Mouse (Mus musculus): Measurements from ENCODE around the gene Gm20489. TPM values are rescaled to one million over a fixed set of nuclear protein-coding genes. Genes with fewer than 3 reads are reported as not detected.

Gm20489 gene
- polyA plus RNA-seq, 1 experiment = not detected

DNA sequence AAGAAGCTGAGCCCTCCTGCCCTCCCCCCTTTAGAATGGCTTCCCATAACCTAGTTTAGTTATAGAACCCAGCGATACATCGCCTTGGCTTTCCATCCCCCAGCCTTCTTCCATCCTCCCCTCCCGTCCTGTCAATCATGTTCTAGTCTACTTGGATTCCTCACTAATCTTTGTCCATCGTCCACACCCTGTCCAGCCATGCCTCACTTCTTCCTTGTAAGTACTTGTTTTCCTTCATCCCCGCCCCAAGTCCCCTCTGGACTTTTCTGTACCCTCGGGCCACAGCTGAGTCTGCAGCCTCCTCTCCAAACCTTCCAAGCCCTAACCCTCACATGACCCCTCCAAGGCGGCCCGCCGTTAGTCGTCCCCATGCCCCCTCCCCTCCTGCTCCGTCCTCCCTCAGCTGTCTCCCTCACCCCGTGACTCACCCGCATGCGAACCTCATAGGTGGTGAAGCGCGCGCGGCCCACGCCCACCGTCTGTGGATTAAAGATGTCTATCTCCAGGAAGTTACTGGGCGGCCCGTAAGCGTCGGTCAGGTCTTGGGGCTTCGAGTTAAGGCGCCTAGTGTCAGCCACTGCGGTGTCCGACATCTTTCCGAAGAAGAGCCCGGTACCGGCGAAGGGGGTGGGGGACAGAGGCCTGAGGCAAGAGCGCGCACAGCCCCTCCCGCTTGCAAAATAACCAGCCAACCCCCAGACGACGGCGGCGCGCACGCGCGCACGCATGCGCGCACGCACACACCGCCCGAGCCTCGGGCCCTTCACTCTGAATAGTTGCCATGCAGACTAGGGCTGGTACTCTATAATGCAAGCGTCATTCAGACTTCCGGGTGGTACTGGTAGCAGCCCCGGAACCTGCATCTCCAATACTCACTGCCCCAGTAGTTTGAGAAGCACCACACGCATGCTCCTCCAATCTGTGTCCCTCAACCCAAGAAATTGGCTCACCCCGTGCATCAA lies 46.7 kb downstream of the Gm20489 start, which contains the start of gene Snx12:
Gene Snx12, minus strand, starts transcription at position 730 of the 962 bp plus-strand sequence.
- peak within 1 kb of the TSS; percentile 68 for H3K4me3 ChIP-seq (ENCODE audit: insufficient read depth, low read length)
- TF ChIP-seq POLR2A (IDR thresholded peaks at IDR 0.05; ENCODE audit: extremely low read depth, insufficient read depth, low read length) = peak; percentile 75; the same call in 1 of the 2 replicates
- TF ChIP-seq CTCF (IDR thresholded peaks at IDR 0.05; ENCODE audit: extremely low read depth, insufficient read depth, low read length) = no peak
- H3K4me1 ChIP-seq (ENCODE audit: control insufficient read depth, insufficient read depth, low read length) = no peaks in the 10 kb centered on the region
- H3K27ac ChIP-seq (ENCODE audit: insufficient read depth, low read length) = peak within 1 kb of the TSS; percentile 44; the same call in 1 of the 2 replicates

Other genes starting within 250 kb of the Gm20489 start
- 0.08 and 0.17 TPM in 2 replicates for gene Tex11, start 209.4 kb downstream of the Gm20489 start, polyA plus RNA-seq (2012; rRNA removed)
- gene Slc7a3, start 183.0 kb downstream of the Gm20489 start, polyA plus RNA-seq (2012; rRNA removed) = 8.6 and 9.3 TPM in 2 replicates
- 31.5 and 33.1 TPM in 2 replicates for gene Snx12, start 46.5 kb downstream of the Gm20489 start, polyA plus RNA-seq (2012; rRNA removed)
- gene Foxo4, start 14.5 kb downstream of the Gm20489 start, polyA plus RNA-seq (2012; rRNA removed) = 11.9 and 12.3 TPM in 2 replicates
- gene Gm614, start 5.0 kb downstream of the Gm20489 start, polyA plus RNA-seq (2012; rRNA removed) = not detected in 2 replicates
- 2.4 TPM in 2 replicates for gene Il2rg, start 768 bp downstream of the Gm20489 start, polyA plus RNA-seq (2012; rRNA removed)
- gene Med12, start 5.0 kb upstream of the Gm20489 start, polyA plus RNA-seq (2012; rRNA removed) = 31.6 and 33.1 TPM in 2 replicates
- 49.1 and 51.5 TPM in 2 replicates for gene Nlgn3, start 30.1 kb upstream of the Gm20489 start, polyA plus RNA-seq (2012; rRNA removed)
- gene Gjb1, start 107.4 kb upstream of the Gm20489 start, polyA plus RNA-seq (2012; rRNA removed) = 24.2 and 34.6 TPM in 2 replicates
- 177 and 193 TPM in 2 replicates for gene Zmym3, start 151.8 kb upstream of the Gm20489 start, polyA plus RNA-seq (2012; rRNA removed)
- gene Nono, start 160.3 kb upstream of the Gm20489 start, polyA plus RNA-seq (2012; rRNA removed) = 112 and 117 TPM in 2 replicates
- gene Itgb1bp2, start 180.1 kb upstream of the Gm20489 start, polyA plus RNA-seq (2012; rRNA removed) = 1.8 and 1.9 TPM in 2 replicates